Mouse (Mus musculus) lung, embryonic 14.5 days (tissue): ENCODE results near the gene 1700025G04Rik. TPM values are rescaled to one million over a fixed set of nuclear protein-coding genes. Genes with fewer than 3 reads are reported as not detected.

Experiments
- ATAC-seq: fragments of 200-750 bp; cut with Nextera tagmentation; 2 replicates; pipeline ENCODE4 v1.8.0; 2017; ENCODE audit warnings: mild to moderate bottlenecking, moderate TSS enrichment, moderate library complexity; ENCODE audit not compliant: insufficient read depth
- DNase-seq: peaks from one replicate; pipeline ENCODE4 v3.0.0-alpha.2; 2015
- H3K27ac ChIP-seq: fragments of 300-500 bp; sonication (generic); 2 replicates; pipeline ENCODE4 v1.5.1; 2014; ENCODE audit warnings: low read depth, mild to moderate bottlenecking, moderate library complexity
- H3K27me3 ChIP-seq: fragments of 300-500 bp; sonication (generic); 2 replicates; pipeline ENCODE4 v1.6.1; 2014; ENCODE audit warnings: low read length, control low read depth; ENCODE audit not compliant: insufficient read depth
- H3K36me3 ChIP-seq: fragments of 300-500 bp; sonication (generic); 2 replicates; pipeline ENCODE4 v1.6.1; 2014; ENCODE audit warnings: control low read depth; ENCODE audit not compliant: insufficient read depth
- H3K4me1 ChIP-seq: fragments of 300-500 bp; sonication (generic); 2 replicates; pipeline ENCODE4 v1.6.1; 2014; ENCODE audit warnings: antibody characterized with exemption, control low read depth; ENCODE audit not compliant: insufficient read depth
- H3K4me2 ChIP-seq: fragments of 300-500 bp; sonication (generic); 2 replicates; pipeline ENCODE4 v1.6.1; 2014; ENCODE audit warnings: mild to moderate bottlenecking
- H3K4me3 ChIP-seq: fragments of 300-500 bp; sonication (generic); 2 replicates; pipeline ENCODE4 v1.5.1; 2014; ENCODE audit warnings: low read depth, low read length
- H3K9ac ChIP-seq: fragments of 300-500 bp; sonication (generic); 2 replicates; pipeline ENCODE4 v1.6.1; 2014
- H3K9me3 ChIP-seq: fragments of 300-500 bp; sonication (generic); 2 replicates; pipeline ENCODE4 v1.6.1; 2016; ENCODE audit warnings: low read depth, low read length, control low read depth
- CTCF ChIP-seq: IDR thresholded peaks from 2 replicates; pipeline ENCODE4 v1.5.1; 2016; ENCODE audit warnings: antibody characterized with exemption, low read depth
- WGBS: fragments of 180-500 bp; shearing (Covaris S2); extraction: QIAGEN DNeasy Blood & Tissue Kit; methylation state at CpG from one replicate; pipeline ENCODE4 v1.1.7; 2014; 5-methylcytosine and 5-hydroxymethylcytosine counted together
- polyA plus RNA-seq: library from polyadenylated mRNA; unstranded; fragments of >200 nt; fragmentation: Nextera tagmentation; extraction: Ambion mirVana; gene quantifications from 2 replicates; pipeline ENCODE4 v1.2.1, GENCODE M21; 2014

The 1700025G04Rik gene
- polyA plus RNA-seq, 1 experiment from 2014 or later, result 27.4 TPM

GRCm38 (mm10) chr1:151879308-151879850 is 210.5 kb downstream of the 1700025G04Rik start:
- ATAC-seq (no peak), DNase-seq (no peak)
- Histone ChIP-seq H3K9ac (no peak overlapping the region), H3K9me3 (no peaks in the 10 kb centered on the region), H3K27ac (no peak overlapping the region), H3K4me3 (no peak overlapping the region), H3K36me3 (no peaks in the 10 kb centered on the region), H3K4me2 (no peak overlapping the region), H3K4me1 (no peaks in the 10 kb centered on the region), H3K27me3 (no peaks in the 10 kb centered on the region)
- 75% methylated on average over 11 of the region's 11 CpGs for WGBS
- no peak for TF ChIP-seq CTCF

- no peak for TF ChIP-seq CTCF
- Histone ChIP-seq H3K9ac (no peak overlapping the region), H3K27ac (no peak overlapping the region), H3K4me1 (no peaks in the 10 kb centered on the region), H3K4me3 (no peak overlapping the region), H3K9me3 (no peaks in the 10 kb centered on the region), H3K27me3 (no peaks in the 10 kb centered on the region), H3K4me2 (no peak overlapping the region), H3K36me3 (no peaks in the 10 kb centered on the region)
- ATAC-seq (no peak), DNase-seq (no peak)
- WGBS, result 56% methylated on average over 4 of the region's 4 CpGs
These were observed 211.5 kb downstream of the 1700025G04Rik start for GRCm38 (mm10) chr1:151878411-151878810.

GRCm38 (mm10) chr1:151872971-151873370 is 217.0 kb downstream of the 1700025G04Rik start:
- no peak for ATAC-seq
- DNase-seq, result peak; percentile 30
- no peak overlapping the region for H3K9ac ChIP-seq
- no peak overlapping the region; the same call in 1 of the 2 replicates for H3K27ac ChIP-seq
- no peak overlapping the region for H3K4me2 ChIP-seq
- no peaks in the 10 kb centered on the region for H3K27me3 ChIP-seq
- no peak for TF ChIP-seq CTCF
- H3K9me3 ChIP-seq, result no peaks in the 10 kb centered on the region
- no peaks in the 10 kb centered on the region for H3K4me1 ChIP-seq
- WGBS, result 61% methylated on average over 5 of the region's 5 CpGs
- no peak overlapping the region for H3K4me3 ChIP-seq
- no peaks in the 10 kb centered on the region for H3K36me3 ChIP-seq

- Histone ChIP-seq H3K9ac (no peak overlapping the region), H3K27ac (peak overlapping the region; percentile 89), H3K4me1 (peaks cover 22% of the 10 kb centered on the region), H3K27me3 (no peaks in the 10 kb centered on the region), H3K36me3 (no peaks in the 10 kb centered on the region), H3K9me3 (no peaks in the 10 kb centered on the region), H3K4me3 (no peak overlapping the region), H3K4me2 (peak overlapping the region; percentile 5; the same call in 1 of the 2 replicates)
- ATAC-seq, result peak; percentile 38
- TF ChIP-seq CTCF, result no peak
- WGBS, result 48% methylated on average over 6 of the region's 6 CpGs
- peak; percentile 57 for DNase-seq
These were observed 225.6 kb downstream of the 1700025G04Rik start for GRCm38 (mm10) chr1:151864326-151864725.

- DNase-seq, result peak; percentile 93
These were observed 226.2 kb downstream of the 1700025G04Rik start for GRCm38 (mm10) chr1:151863797-151864147.

GRCm38 (mm10) chr1:151863135-151863796 is 226.7 kb downstream of the 1700025G04Rik start:
- 35% methylated on average over 17 of the region's 17 CpGs for WGBS
- no peak overlapping the region for H3K9ac ChIP-seq
- DNase-seq, result peak; percentile 95
- no peaks in the 10 kb centered on the region for H3K9me3 ChIP-seq
- H3K36me3 ChIP-seq, result no peaks in the 10 kb centered on the region
- peak; percentile 89 for ATAC-seq
- peaks cover 22% of the 10 kb centered on the region for H3K4me1 ChIP-seq
- H3K4me2 ChIP-seq, result peak overlapping the region; percentile 8; the same call in 1 of the 2 replicates
- TF ChIP-seq CTCF, result 0 out of 2 replicates have a peak, but pooled peaks have one; percentile 9
- no peaks in the 10 kb centered on the region for H3K27me3 ChIP-seq
- peak overlapping the region; percentile 89 for H3K27ac ChIP-seq
- H3K4me3 ChIP-seq, result no peak overlapping the region

More at GRCm38 (mm10) chr1:151863797-151864147, 226.2 kb downstream of the 1700025G04Rik start:
- WGBS, result 45% methylated on average over 12 of the region's 12 CpGs
- no peak for TF ChIP-seq CTCF
- Histone ChIP-seq H3K36me3 (no peaks in the 10 kb centered on the region), H3K9ac (no peak overlapping the region), H3K27ac (peak overlapping the region; percentile 89), H3K4me3 (no peak overlapping the region), H3K27me3 (no peaks in the 10 kb centered on the region), H3K4me2 (peak overlapping the region; percentile 8; the same call in 1 of the 2 replicates), H3K9me3 (no peaks in the 10 kb centered on the region), H3K4me1 (peaks cover 22% of the 10 kb centered on the region)
- ATAC-seq, result peak; percentile 86

- TF ChIP-seq CTCF, result no peak
- 89% methylated on average over 8 of the region's 8 CpGs for WGBS
- Histone ChIP-seq H3K36me3 (no peaks in the 10 kb centered on the region), H3K9ac (no peak overlapping the region), H3K27ac (no peak overlapping the region), H3K4me3 (no peak overlapping the region), H3K4me2 (no peak overlapping the region), H3K27me3 (no peaks in the 10 kb centered on the region), H3K9me3 (no peaks in the 10 kb centered on the region), H3K4me1 (peaks cover 22% of the 10 kb centered on the region)
- no peak for ATAC-seq
- no peak for DNase-seq
These were observed 227.8 kb downstream of the 1700025G04Rik start for GRCm38 (mm10) chr1:151862109-151862508.
